Mouse (Mus musculus) fat pad, adult 2 months (tissue): ENCODE measurements at regions not wholly inside any gene's neighbourhood (a gene's known extent, or its start where the extent isn't known, plus 50 kb on each side); places are given as distances from the start of the nearest gene placed in this dataset.
"Not testable (repeated sequence)": the region's sequence is repeated elsewhere in the genome, so short reads cannot be mapped to it uniquely, and the experiment has no call there.

Experiments used
- DNase-seq: peaks from one replicate; pipeline ENCODE4 v3.0.0-alpha.2; 2011; ENCODE audit warnings: low read depth, low spot score; ENCODE audit errors: extremely low read depth

DNA sequence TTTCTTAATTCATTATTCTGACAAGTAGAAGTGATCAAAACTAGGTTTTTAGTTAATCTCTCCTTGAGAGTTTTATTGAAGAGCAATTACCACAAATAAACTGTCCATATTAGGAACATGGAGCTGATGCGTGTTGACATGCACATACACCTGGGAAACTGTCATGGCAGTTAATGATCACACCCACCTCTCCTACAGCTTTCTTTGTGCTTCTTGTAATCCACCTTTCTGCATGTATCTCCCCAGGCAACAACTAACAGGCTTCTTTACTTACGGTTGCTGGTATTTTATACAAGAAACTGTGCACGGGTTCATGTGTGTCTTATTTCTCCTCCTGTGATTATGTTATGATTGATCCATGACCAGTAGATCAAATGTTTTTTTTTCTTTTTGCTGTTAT, 296.0 kb upstream of the Nr5a2 start:
- DNase-seq = no peak

DNA sequence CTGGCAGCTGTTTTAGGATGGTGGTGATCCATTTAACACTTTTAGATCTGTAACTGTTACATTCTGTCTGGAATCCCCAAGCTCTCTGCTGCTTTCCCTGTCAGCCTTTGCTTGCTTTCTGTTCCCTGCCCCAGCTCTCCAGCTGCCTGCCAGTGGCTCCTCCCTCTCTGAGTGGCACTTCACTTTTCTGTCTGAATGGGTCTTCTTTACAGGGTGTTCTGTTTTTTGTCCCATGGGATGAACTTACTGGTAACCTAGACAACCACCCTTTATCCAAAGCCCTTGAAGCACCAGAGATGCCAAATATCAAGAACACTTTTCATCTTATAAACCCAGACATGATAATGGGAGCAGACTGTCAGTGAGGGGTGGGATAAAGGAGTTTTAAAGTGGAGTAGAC, 294.8 kb upstream of the Nr5a2 start:
- DNase-seq = no peak

DNA sequence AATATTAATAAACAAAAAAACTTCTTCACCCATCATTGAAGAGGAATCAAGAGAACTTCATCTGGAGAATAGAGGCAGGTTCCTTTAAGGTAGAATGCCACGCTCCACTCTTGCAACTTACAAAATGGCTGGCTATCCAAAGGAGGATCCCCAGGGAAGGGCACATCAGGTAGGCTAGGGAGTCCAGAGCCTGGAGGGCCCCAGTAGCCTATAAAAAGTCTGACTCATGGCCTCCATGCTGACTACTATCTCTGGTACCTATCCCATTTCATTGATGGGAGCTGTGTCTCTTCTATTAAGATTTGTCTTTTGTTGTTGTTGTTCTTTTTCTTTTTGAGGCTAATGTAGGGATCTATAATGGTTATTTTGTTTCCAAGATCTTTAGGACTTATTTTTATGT, 294.4 kb upstream of the Nr5a2 start:
- no peak for DNase-seq

DNA sequence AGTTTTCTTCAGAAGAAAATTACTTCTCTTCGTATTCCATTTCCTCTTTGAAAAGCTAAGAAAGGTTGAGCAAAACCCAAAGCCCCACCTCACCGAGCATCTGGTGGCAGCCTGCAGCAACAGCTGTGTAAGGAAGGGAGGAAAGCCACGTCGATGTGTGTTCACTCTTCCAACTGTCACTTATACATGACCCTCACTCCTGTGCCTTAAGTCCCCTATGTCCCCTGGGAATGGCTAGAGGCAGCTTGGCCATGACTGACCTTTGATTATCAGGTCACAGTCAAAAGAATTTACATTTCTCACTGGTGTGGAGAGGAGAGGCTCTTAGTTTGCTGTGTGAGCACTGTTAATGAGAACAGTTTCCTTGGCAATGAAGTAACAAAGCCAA, 266.8 kb upstream of the Nr5a2 start:
- no peak for DNase-seq

DNA sequence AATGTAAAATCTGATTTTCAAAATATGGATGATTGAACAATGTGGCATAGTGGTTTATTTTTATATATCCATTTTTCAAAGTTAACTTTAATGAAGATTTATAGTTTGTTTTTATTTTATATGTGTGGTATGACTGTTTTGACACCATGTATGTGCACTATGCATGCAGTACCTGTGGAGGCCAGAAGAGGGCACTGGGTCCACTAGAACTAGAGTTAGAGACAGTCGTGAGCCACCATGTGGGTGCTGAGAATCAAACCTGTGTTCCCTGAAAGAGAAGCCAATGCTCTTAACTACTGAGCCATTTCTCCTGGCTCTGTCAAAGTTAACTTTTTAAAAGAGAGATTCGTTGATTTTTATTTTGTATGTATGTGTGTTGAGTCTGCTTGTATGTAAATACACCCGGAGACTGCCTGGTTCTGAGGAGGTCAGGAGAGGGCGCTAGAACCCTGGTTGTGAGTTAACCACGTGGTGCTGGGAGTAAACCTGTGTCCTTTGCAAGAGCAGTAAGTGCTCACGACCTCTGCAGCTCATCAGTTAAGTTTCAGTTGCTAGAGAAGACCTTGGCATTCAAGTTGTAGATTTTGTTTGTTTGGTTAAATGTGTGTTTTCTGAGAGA, 266.3 kb upstream of the Nr5a2 start:
- no peak for DNase-seq

DNA sequence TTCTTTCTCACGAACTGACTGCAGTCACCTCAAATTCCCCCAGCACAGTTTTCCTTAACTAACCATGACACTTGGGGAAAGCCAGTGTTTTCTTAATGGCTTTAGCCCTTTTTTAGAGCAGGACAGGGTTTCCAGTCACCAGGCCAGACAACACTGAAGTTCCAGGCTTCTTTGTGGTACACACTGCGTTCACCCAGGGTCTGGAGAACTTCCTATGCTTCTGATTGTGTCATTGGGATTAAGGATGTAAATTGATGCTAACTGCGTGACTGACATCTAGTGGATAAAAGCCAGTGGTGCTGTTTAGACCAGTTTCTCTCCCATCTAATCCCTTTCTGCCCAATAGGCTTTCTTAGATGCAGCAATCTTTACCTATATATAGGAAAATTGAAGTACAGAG, 265.2 kb upstream of the Nr5a2 start:
- DNase-seq = no peak

DNA sequence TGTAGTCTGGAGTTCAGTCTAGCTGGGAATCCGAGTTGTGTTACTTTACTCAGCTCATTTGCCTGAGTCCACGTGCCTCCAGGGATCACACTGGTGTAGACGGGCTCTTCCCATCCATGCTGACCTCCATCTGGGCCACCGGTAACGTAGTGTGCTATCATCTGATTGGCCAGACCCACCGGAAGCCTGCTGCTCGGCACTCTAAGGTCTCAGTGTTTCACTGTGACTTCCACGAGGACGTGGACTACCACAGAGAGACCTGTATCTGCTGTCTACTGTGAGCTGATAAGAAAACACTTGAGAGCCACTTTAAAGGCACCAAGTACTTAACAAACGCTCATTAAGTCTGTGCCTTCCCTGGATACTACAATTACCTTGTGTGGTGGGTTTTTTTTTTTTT, 262.8 kb upstream of the Nr5a2 start:
- no peak for DNase-seq

DNA sequence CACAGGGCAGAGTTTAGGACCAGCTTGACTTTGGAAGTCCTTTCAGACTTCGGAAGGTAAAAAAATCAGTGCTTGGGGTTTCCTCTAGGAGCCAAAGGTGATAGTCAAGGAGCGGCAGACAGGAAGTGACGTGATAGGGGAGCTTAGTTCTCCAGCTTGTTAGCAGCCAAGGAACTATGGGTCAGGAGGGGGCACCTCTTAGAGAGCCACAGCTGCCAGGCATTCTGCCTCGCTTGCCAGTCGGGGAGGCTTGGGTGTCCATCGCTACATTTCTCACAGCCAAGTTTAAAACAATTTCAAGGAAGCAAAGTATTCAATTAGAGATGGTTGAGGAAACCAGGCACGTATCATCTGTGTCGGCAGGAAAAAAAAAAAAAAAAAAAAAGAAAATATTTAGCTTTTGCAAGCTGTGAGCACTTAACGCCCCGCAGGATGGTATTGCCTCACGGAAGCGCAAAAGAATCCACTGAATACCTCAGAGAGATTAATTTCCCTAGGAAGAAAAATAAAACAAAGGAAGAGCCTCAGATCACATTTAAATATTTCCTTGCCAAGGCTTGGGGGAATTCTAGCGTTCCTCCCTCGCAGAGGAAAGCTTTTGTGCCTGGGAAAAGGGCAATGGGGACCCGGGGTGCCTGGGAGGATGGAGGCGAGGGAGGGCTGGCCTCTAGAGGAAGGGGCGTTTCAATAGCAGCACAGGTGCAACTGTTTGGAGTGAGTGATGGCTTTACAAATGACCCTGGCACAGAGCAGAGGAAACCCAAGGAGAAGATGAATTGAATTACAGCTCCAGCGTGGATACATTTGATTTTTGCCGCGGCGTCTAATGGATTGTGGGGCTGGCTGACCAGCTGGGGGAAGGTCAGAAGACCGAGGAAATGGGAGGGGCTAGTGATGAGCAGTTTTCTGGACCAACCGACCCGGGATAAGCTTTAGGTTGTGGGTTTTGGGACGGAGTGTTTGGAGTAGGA, 261.1 kb upstream of the Nr5a2 start:
- no peak for DNase-seq

DNA sequence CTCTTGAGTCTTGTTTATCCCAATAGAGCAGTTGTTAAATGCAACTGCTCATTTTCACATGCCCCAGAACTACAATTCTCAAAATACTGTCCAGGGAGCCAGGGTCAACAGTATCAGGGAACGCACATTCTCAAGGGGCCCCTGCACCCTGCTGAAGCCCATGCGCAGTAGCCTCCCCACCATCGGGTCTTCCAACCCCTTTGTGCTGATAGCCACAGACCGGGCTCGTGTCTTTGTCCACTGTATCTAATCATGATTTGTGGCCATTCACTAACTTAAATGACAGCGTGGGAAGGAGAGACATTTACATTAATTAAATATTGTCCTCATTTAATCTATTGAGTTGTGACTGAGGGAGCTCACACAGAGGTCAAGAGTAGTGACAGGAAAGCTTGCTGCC, 260.0 kb upstream of the Nr5a2 start:
- DNase-seq = no peak

DNA sequence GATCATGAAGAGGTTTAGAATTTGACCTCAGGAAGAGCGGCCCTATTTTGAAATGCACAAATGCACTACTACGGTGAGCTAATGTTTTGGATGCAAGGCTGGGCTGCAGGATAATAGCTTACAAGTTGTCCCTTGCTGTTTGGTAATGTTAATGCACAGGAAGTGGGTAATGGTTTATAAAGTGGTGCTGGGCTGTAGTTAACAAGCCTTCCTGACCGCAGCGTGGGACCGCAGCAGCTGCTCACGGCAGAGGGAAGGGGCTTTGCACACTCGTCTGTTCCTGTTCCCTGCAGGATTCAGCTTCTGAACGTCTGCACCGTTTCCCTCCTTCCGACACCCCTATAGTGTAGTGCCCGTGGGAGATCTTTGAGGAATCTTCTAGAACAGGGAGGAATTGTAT, 258.4 kb upstream of the Nr5a2 start:
- no peak for DNase-seq

DNA sequence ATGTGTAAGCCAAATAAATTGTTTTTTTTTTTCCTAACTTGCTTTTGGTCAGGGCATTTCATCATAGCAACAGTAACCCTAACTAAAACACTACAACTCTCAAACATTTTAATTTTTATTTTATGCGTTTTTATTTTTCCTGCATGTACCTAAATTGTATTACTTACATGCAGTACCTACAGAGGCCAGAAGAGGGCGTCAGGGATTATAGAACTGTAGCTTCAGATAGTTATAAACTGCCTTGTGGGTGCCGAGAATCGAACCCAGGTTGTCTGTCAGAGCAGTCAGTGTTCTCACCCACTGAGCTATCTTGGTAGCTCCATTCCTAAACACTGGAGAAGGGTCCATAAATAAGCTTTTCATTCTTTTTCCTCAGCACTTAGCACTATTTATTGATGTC, 257.8 kb upstream of the Nr5a2 start:
- DNase-seq = no peak

DNA sequence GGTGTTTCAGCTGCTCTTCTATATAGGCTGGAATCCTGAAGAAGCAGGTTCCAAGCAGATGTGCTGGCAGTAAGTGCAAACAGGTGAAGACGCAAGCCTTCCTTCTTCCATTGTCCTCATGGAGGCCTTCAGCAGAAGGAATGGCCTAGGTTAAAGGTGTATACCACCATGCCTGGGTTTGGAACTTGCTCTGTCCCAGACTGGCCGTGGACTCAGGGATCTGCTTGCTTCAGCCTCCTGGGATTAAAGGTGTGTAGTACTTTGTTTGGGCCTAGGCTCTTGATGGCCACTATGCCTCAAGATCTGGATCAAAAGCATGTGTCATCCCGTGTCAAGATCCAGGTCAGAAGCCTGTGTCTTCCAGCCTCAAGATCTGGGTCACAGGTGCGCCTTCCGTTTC, 257.0 kb upstream of the Nr5a2 start:
- DNase-seq = no peak

DNA sequence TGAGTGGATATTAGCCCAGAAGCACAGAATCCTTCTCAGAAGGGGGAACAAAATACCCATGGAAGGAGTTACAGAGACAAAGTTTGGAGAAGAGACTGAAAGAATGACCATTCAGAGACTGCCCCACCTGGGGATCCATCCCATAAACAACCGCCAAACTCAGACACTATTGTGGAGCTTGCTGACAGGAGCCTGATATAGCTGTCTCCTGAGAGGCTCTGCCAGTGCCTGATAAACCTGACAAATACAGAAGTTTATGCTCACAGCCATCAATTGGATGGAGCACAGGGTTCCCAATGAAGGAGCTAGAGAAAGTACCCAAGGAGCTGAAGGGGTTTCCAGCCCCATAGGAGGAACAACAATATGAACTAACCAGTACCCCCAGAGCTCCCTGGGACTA, 254.1 kb upstream of the Nr5a2 start:
- not testable (repeated sequence) for DNase-seq

DNA sequence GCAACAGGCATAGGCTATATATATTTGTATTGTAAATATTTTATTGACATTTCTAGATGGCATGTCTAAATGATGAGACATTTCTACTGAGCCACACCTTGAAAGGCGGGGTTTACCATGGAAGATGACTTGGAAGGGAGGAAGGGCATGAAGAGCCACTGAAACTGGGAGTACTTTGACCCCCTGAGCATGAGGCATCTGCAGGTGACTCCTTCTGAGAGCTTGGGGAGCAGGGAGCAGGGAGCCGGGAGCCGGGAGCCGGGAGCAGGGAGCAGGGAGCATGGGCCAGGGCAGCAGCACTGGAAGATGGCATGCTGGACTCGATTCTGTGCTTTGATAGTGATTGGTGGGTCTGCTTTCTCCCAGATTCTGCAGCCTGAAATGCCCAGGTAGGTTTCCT, 253.5 kb upstream of the Nr5a2 start:
- no peak for DNase-seq

DNA sequence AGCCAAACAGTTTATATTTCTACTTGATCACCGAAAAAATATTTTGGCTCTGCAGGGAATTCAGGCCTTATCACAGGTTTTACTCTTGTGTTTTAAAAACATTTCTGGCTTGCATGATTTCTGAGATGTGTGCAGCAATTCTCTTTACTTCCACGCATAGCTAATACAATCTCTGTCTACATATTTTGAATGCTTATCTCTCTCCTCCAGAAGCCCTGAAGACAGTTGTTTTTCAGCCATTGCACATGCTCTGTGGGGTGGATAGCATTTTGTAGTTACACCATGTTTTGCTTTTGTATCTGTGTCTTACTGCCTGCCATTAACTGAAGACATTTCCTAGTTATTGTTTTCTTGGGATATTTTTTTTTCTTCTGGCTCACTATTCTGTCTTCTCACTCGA, 252.6 kb upstream of the Nr5a2 start:
- no peak for DNase-seq

DNA sequence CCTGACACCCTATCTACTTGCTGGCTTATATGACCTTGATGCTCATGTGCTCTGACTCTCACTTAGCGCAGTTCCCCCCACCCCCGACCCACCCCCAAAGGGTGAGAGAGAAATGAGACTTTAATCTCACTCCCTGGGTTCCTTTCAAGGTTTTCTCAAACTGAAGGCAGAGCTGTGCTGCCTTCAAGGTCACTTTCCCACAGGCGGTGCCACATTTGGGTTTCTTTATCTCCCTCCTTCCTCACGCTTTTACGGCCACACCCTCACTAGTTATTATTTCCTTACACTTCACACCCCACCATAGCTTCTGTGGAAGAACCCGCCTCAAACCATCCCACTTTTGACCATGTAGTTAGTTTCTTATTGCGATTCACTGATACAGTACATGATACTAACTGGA, 244.1 kb upstream of the Nr5a2 start:
- no peak for DNase-seq

DNA sequence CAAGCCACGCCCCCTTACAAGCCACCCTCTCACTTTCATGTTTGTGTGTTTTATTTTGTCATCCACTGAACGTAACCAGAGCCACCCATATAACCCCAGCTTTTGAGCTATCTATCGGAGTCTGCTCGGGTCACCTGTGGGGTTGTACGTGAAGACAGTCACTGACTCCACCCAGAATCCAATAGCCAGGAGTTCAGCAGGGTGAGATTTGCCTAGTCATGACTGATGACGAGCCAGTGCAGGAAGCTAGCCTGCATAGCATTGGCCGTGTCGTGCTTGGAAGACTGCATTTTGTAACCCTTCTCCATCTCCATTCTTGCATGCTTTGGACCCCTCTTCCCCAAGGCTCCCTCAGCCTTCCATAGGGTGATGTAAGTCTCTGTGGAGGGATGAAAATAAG, 243.3 kb upstream of the Nr5a2 start:
- DNase-seq = no peak

DNA sequence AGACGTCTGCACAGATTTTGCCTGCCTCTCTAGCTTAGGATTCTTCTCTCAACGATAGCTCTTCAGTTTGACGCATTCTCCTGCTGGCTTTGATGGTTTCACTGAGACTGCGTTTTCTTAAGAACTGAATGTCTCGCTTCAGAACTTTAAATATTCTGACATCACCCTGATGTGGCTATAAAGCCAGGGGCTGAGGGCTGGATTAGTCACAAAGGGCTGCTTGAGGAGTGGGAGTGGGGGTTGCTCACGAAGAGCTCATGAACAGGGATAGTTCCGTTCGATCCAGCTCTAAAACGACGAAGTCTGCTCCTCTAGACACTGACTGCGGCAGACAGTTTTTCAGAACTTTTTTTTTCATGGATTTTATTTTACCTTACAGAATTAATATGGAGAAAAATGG, 240.7 kb upstream of the Nr5a2 start:
- DNase-seq = no peak

DNA sequence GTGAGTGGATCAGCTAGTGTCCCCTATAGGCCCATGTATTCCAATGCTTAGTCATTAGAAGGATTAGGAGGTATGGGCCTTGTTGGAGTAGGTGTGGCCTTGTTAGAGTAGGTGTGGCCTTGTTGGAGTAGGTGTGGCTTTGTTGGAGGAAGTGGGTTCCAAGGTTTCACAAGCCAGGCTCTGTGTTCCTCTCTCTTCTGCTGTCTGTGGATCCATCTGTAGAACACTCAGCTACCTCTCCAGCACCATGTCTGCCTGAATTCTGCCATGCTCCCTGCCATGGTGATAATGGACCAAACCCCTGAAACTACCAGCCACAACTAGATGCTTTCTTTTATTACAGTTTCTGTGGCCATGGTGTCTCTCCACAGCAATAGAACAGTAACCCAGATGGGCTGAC, 235.7 kb upstream of the Nr5a2 start:
- no peak for DNase-seq

DNA sequence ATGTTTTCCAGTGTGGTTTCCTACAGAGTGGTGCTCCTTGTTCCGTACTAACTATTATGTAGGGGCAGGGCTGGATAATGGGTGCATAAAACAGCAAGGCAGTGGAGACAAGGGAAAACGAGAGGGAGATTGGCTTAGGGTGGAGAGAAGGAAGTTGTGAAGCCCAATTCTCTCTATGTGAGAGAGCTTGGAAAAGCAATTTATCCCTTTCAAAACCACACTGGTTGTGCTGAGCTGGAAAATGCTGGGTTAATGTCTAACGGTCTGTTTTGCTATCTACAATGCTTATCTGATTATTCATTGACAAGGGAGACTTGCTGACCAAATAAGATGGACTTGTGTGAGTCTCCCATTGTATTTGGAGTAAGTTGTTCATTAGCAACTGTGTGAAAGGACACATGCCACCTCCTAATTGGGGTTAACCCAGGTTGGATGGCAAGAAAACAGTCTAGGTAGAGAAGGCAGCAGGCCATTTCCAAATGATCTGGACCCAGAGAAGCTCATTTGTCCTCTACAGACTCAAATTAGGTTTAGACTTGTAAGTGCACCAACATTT, 234.9 kb upstream of the Nr5a2 start:
- DNase-seq = no peak

DNA sequence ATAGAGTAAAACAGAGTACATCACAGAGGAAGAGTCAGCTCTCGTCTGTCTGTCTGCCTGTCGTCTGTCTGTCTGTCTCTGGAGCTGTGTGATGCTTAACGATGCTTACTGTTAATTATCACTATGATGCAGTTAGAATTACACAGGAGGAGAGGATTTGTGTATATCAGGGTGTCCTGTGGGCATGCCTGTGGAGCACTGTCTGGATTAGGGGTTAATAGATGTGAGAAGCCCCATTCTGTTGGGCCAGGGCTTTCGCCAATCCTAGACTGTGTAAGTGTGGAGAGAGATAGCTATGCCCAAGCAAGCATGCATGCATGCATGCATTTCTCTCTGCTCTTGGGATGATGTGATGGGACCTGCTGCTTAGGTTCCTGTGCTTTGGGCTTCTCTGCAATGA, 218.0 kb upstream of the Nr5a2 start:
- no peak for DNase-seq

DNA sequence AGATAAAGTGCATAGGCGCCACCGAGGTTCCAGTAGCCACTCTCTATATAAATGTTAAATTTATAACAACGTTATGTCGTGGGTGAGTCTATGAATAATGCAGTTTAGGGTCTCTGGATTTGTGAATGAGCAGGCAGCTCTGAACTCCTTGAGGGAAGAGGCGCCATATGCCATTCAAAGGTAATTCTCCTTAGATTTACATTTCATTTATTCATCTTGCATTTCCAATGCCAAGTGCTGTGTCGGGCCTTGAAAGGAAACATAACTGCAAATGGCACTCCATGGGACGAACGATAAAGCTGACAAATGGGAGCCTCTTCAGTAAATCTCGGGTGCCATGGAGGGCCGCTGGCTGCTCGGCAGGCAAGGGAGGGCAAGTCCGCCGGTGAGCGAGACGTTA, 216.4 kb upstream of the Nr5a2 start:
- DNase-seq = no peak
